Mouse (Mus musculus): ENCODE data around the gene Efcab6.

The Efcab6 gene

DNA sequence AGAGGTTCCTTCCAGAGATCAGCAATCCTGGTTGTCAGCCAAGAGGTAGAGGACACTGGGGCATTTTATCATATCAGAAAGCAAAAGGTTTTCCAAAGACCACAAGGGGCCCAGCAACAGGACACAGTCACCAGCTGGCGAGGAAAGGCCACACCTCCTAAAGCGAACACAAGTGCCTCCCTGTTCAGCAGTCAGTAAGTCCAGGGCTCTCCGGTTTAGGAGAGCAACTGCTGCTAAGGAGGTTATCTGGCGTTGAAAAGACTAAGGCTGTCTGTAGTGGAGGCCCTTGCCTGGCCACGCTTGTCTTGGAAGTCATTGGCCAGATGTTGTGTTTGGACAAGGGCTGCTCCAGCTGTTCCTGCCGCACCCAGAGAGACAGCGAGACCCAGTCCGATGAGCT is 100.1 kb downstream of the Efcab6 start:
- no peak for DNase-seq

DNA sequence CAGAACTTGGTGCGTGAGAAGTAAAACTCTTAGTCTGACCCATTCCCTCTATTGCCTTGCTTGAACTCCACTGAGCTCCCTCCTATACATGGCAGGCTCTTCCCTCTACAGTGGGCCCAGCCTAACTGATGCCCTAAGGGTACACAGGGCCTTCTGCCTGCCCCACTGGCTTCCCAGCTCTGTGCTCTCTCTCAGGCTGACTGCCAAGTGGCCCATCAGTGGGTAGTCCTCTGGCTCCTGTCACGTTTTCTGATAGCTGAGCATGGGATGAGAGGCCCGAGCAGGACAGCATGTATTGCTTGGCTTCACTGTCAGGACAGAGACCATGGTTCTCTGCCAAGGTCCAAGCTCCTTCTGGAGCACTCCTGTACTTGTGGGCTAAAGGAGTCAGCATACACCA is 106.8 kb downstream of the Efcab6 start:
- DNase-seq = no peak

DNA sequence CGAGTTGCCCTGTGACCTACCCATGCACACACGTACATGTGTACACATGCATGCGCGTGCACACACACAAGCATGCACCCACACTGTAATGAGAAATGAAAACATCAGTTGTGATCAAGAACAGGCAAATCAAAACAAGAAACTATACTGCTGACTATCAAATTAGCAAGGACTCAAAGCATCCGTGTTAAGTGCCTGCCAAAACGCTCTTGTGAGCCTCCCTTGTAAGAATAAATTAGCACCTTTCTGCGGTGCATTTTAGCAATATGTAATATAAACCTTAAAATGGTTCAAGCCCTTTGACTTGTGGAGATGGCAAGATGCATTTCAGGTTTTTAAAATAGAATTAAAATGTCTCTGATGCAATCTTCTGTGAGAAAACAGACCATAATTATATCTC is 108.2 kb downstream of the Efcab6 start:
- DNase-seq = no peak

DNA sequence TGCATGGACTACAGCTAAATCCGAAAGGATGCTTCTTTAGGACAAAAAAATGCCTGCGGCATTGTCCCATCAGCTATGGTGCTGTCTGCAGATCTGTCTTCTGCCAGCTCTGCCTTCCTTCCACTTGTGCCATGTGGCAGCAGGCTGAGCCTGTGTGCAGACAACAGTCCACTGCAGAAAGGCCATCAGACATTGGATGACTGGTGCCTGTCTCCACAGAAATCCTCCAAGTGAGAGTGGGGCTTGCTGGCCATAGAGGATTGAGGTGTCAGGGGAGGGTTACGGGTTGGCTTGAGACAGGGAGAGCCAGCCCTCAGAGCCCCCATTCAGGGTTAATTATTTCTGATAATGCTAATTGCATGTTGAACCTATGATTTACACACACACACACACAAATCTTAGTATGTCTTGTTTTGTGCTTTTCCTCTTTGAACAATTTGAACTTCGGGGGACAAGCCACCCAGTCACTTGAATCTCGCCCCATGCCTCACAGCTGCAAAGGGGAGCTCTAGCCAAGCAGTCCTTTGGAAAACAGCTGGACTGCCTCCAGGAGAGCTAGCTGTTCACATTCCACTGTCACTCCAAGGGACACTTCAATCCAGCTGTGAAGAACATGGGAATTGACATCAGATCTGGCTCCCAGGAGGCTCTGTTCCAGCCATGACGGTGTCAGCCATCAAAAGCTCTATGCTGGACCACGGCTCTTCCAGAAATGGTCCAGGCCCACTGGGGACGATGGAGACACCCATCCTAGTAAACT is 109.1 kb downstream of the Efcab6 start:
- DNase-seq = no peak

DNA sequence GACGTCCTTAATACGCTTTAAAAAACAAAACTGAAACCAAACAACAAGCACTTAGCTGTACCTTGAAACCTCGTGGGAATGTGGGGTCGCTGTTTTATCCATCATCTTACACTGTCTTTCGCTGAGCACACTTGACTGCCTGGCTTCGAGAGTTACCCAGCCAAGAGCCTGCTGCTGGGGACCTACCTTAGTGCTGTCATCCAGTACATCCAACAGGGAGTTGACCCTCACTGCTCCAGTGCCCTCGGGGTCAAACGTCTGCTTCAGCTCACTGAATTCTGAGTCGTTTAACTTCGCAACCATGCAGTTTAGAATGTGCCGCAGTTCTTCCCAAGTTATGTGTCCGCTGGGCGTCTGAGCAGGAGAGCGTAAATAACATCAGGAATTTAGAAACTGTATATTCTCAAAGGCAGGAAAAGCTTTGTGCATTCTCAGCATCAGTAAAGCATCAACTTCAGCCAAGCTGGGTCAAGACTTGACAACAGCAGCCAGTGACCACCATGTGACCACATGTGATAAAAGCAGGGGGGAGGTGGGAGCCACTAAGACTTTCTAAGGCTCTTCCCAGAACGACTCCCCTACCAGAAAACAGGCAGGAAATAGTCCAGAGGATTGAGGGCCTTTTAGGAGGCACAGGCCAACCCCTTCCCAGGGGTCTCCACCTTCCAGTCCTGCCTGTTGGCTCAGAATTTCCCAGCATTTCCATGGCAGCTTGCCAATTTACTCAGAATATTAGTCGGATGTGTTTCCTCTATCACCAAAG is 115.3 kb downstream of the Efcab6 start:
- DNase-seq = no peak

DNA sequence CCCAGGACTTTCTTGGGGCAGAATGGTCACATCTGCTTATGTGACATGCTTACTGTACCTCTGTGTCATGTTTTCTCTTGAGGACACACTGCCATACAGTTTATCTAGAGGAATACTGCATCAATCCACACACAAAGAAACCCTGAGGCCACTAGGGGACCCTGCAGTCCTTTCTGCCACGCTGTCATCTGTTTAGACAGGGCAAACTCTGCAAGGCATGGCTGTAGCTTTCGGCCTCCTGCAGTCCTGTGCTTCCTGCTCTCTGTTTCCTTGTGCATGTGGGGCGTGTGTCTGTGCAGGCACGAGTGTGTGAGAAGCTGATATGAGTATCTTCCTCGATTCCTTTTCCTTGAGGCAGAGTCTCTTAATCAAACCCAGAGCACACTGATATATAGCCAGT is 125.5 kb downstream of the Efcab6 start:
- DNase-seq = no peak

DNA sequence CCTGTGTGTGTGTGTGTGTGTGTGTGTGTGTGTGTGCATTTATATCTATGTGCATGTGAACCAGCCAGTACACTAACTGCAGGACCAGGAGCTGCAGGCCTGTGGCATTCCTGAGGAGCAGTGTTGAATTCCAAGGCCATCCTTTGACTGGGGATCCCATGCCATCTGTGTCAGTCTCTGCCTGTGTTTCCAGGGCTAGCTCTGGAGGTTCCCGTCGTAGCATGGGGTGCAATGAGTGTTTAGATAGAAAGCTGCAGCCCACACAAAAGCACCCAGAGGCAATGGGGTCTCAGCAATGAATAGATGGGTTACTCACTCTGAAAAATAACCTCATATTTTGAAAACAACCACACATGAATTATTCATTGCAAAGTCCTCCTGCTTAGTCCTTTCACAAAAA is 126.7 kb downstream of the Efcab6 start:
- DNase-seq = no peak

DNA sequence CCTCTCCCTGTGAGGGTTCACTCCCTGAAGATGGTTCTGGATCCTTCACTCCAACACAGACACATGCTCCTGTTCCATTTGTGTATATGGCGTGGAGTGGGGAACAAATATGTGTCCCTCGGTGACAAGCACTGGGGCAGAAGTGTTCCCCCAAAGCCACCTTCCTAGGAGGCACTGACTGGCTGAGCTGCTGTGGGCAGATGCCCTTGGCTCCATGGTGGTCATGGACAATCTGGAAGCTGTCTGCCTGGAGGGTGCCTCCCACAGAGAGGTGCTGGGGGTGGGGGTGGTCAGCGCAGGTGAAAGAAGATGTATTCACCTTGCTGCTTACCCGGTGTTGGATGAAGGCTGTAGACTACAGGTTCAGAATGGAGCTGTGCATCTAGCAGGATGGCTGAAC is 128.7 kb downstream of the Efcab6 start:
- no peak for DNase-seq

DNA sequence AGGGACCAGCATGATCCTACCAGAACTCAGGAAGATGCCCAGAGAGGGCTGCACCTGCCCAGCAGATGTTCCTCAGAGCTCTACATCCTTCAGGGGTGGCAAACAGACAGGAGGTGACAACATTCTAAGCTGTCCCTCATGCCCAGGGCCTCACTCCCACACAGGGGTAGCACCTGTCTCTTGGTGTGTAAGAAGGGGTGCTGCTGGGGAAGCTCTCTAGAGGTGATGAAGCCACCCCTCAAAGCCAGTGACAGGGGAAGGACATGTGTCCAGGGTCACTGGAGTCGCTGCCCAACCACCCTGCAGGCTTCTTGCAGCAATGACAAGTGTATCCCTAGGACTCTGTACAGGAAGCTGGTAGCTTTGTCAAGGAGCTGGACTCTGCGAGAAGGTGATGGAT is 130.4 kb downstream of the Efcab6 start:
- DNase-seq = no peak

DNA sequence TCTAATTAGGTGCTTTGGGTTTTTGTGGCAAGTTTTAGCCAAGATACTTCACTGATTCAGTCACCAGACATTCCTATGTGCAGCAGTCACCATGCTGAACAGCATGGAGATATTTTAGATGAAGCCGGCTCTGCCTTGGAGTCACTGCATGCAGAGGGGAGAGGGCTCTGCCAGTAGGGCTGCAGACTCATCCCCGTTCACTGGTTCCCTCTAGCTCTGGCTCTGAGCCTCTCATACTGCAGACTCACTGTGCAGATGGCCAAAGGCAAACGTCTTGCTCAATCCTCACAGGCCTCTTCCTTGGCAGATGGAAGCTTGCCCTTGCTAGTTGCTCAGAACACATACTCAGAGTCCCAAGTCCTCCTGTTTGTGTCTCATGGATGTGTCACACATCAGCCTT is 139.8 kb downstream of the Efcab6 start:
- no peak for DNase-seq

DNA sequence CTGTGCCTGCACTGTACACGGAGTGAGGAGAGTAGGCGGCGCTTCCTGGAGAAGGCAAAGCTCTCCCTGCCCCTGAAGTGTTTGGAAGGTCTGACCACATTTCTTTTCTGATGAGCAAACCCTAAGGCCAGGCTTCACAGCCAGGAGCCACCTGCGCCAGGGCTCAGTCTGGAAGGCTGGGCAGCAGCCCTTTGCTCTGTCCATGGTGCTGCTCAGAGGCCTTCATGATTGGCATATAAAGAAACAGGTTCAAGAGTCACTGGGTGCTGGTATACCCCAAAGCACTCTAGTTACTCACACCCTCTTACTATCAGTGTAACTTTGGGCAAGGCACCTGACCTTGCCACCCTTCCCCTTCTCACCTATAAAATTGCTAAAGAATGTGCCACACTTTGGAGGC is 140.5 kb downstream of the Efcab6 start:
- DNase-seq = no peak

DNA sequence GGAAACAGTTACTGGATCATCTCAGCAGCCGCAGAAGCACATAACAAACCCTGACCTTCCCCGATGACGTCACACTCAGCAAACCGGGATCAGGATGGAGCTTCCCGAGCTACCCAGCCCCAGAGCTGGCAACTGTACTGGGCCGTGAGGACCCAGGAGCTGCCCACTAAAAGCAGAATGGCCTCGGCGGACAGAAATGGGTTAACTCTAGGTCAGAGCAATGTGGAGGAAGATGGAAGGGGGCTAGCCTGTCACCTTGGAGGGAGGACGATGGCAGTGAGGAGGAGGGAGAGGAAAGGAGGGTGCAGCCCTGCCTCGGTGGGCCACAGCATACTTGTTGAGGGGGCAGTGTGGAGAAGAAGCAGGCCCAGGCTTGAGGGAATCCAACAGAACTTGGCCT is 149.8 kb downstream of the Efcab6 start:
- DNase-seq = no peak

DNA sequence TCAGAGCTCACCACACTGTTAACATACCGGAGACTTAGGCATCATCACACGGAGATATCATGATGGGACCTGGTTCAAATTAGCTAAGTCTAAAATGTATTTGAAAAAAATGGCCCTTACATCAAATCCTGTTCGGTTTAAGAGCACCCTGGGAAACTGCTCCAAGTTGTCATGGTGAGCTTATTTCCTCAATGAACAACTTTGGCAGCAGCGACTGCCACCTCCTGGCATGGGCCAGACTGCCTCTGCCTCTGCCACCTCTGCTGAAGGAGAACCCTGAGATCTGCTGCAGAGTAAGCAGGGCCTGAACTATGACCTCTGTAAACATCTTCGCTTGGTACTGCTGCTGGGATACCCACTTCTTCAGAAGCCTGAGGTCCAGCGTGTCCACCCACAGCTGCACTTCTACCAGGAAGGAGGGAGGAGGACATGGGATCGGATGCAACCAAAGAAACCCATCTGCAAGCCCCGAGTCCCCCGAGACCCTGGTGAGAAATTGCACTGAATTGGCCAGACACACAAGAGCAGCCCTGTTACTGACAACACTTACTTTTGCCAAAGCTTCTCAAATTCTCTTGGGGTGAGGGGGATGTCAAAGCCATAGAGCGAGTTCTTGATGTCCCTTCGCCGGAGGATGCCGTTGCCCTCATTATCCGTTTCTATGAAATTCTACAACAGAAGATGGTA is 152.0 kb downstream of the Efcab6 start:
- no peak for DNase-seq

DNA sequence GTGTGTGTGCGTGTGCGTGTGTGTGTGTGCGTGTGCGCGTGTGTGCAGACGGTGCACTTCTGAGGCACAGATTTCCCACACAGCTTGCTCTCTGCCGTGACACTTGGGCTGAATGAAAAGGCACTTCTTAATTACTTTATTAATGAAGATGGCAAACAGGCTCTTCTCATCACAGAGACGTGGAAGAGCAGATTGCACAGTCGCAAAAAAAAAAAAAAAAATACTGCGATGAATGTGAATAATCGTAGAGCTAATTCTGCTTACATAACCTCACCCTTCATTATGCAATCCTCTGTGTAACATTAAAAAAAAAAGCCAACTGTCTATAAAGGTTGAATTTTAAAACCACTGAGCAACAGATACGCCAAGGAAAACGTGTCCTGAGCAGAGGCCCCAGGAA is 158.7 kb downstream of the Efcab6 start:
- DNase-seq = no peak

DNA sequence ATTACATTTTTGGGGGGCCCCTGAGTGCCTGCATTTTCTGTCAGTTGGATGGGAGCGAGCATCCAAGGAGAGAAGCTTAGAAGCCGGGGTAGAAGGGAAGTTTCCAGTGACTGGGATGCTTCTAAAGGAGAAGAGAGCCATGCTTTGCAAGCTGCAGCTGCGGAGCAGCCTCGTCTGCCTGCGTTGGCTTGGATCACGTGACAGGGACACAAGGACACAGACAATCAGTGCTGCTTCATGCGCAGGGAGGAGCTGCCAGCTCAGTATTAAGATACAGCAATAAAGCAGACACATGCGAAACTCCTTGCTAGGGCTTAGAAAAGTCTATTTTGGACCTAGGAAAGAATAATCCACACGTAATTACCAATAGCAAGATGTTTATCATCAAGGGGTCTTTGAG is 167.9 kb downstream of the Efcab6 start:
- DNase-seq = no peak

DNA sequence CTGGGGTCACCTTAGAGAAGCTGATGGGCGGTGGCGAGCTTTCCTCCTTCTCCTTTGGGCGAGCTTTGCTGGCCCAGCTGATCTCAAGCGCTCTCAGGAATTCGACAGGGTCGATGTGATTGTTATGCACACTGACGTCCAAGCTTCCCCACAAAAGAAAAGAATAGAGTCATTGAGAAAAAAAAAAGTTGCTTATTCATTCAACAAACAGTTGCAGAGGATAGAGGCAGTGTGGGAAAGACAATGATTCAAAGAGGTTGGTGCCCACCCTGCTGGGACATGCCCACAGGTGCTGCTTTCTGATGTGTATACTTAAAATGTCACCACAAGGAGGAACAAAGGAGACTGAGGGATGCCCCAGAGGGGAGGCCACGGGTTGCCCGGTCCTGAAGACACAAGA is 169.2 kb downstream of the Efcab6 start:
- DNase-seq = no peak

DNA sequence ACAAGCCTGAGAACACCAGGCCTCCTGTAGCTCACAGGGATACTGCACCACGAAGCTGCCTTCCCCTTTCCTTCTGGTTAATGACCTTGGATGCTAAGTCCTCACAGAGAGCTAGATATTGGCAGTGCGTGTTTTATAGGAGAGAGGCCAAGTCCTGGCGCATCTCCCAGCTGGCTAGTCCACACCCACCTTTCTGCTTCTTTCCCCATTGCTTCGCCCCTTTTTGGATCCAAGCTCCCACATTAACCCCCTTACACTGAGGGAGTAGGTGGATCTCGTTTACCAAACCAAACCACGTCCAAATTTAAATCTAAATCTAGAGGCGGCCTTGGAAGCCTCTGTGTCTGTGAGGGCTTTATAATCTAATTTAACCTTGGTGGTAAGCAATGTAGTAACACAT is 170.9 kb downstream of the Efcab6 start:
- no peak for DNase-seq

DNA sequence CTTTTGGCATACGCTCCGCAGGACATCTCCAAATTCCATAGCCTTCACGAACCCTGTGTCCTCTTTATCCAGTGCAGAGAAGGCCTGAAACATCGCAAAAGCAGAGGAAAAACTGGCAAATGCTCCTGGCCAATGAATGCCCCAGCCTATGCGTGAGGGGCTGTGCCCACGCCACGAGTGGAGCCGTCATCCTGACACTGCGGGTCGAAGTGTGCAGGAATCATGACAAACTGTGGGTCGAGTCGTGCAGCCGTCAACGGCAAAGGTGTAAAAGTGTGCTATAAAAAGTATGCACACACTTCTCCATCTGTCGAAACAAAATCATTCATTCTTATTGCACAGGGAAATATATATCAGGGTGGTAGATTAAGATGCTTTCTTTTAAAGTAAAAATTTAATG is 172.3 kb downstream of the Efcab6 start:
- no peak for DNase-seq

DNA sequence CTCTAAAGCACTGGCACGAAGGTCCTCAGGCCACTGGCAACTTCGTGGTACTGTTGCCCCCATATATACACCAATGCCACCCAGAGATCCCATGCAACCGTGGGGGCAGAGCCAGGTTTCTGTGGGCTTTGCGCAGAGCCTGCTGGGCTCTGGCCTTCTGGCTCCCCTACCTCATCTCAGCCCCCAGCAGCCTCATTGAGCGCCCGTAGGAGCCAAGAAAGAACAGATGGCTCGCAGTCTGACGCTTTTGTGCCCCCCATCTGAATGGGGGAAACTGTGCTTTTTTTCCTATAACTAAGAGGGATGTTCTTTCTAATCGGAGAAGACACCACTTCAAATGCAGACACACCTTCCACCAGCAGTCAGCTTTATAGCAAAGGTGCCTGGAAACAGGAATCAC is 180.9 kb downstream of the Efcab6 start:
- no peak for DNase-seq

DNA sequence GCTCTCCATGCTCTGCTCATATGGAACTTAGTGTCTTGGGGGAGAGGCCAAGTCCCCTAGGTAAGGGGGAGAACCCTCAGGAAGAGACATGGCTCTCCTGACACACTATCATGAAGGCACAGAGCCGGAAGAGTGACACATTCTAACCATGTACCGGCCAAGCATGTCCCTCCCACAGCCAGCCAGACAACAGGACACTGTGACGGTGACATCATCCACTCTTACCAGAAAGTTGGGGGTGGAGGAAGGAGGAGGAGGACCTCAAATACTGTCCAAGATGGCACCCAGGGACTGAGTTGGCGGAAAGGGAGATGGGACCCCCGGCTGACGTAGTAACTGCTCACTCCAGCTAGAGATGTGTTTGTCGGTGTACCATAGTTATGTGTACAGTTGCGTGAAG is 181.4 kb downstream of the Efcab6 start:
- DNase-seq = no peak

DNA sequence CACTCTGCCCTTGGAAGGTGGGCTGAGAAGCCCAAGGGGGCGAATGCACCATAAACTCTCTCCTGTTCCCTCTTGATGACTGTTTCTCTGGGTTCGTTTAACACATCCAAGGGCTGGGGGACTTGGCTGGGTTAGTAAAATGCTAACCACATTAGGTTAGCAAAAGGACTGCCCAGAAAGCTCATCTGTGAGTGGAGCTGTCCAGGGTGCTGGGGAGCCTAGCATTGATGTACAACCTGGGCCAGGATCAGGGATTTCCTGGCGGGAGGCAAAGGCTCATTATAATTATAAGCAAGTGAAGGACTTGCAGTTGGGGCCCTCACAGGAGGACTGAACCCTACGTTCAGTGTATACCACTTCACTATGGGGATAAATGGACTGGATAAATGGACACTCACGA is 185.3 kb downstream of the Efcab6 start:
- no peak for DNase-seq

DNA sequence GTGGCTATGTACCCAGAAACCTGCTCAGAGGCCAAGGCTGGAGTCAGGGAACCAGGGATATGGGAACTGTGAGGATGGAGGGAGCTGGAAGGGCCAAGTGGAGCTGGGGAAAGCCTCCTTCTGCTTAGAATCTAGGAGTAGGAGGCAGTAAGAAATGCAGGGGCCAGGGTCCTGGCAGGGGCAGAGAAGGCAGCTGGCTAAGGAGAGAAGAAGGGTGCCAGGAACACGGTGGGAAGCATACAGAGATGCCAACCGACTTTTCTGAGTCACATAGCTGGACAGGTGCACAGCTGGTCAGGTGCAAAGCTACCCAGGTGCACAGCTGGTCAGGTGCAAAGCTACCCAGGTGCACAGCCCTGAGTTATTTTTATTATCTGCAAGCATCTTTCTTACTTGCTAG is 187.3 kb downstream of the Efcab6 start:
- DNase-seq = no peak

DNA sequence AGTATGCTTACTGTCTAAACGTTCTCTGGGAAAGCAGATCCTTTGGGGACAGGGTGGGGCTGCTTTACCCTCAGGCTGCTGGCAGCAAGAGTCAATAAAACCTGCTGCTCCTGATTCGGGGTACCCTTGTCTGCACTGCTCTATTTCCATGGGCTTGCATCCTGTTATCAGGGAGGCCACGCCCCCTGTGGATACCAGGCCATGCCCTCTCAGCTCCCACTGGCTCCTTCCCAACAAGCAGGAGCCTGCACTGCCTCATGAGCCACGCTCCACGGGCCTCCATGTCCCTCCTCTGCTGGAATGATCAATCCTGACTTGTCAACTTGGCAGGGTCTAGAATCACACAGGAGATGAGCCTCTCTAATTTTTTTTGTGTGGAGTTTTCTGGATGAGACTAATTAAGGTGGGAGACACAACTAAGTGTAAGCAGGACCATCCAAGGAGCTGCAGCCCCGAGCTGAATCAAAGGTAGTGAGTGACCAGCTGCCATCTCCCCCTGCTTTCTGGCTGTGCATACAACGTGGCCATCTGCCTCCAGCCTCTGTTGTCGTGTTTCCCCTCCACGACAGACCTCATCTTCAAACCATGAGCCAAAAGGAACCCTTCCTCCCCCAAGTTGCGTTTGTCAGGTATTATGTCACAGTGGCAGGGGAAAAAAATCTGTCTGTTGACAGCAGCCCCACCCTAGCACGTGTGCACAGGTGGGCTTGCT is 187.9 kb downstream of the Efcab6 start:
- no peak for DNase-seq

DNA sequence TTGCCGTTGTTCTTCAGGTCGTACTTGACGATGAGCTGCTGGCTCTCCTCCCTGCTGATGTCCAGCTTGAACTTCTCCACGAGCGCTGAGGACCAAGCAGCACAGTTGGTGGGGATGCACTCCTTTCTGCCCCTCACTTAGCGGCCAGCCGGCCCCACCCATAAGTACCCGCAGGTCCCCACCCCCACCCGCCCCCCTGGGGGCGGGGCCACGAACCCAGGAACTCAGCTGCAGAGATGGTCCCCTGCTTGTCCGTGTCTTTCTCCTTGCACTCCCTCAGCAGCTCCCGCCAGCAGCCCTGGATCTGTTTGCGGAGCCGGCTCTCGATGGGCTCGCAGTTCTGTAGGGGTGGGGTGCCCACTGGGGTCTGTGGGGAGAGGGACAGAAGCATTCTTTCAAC is 194.2 kb downstream of the Efcab6 start:
- DNase-seq = no peak

Data from cerebellum, adult 11 months (tissue).